Mouse (Mus musculus): Measurements from ENCODE around the gene Cldn10. TPM values are rescaled to one million over a fixed set of nuclear protein-coding genes. Genes with fewer than 3 reads are reported as not detected.

Cldn10 gene
- polyA plus RNA-seq, 1 experiment from 2014 or later, result 1.3 TPM

DNA sequence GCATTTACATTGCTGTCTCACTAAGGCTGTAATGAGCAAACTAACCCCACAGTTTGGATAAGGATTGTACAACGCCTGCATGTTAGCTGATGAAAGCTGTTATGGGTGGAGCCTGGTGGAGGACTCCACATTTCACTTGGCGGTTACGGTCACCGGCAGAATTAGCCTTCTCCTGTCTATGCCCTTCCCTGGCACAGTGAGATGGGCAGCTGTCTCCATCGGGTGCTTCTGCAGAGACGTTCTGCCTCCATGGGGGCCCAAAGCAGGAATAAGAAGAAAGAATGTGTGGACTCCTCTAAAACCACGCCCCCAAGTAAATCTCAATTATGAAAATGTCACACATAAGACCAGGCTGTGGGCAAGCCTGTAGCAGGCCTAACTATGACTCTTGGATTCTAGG is 21.8 kb upstream of the Cldn10 start:
- Histone ChIP-seq H3K4me2 (replicated peaks) (no peak overlapping the region), H3K9me3 (replicated peaks) (no peaks in the 10 kb centered on the region), H3K9ac (no peak overlapping the region), H3K36me3 (no peaks in the 10 kb centered on the region), H3K4me3 (no peak overlapping the region), H3K4me1 (no peaks in the 10 kb centered on the region), H3K27me3 (peaks cover 10% of the 10 kb centered on the region; the same call in 1 of the 2 replicates), H3K27ac (no peak overlapping the region)
- WGBS, result 83% methylated on average over 7 of the region's 7 CpGs
- no peak for ATAC-seq (ENCODE audit: low FRiP score)

DNA sequence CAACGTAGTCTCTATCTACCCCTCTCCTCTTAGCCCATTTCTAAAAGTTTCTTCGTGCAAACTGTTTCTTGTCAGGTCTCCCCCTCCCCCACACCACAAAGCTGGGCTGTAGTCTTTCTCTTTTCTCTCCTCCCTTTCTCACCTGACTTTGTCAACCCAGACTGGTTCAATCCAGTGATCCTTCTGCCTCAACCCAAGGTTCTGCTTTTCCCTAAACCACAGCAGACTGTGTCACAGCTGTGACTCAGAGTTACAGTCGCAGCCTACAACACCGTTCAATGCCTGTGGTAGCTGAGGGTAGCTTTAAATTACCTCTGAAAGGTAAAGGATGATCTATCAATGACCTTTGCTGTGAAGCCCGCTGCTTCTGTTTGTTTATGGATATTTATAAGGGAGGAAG is 21.3 kb upstream of the Cldn10 start:
- peaks cover 10% of the 10 kb centered on the region; the same call in 1 of the 2 replicates for H3K27me3 ChIP-seq
- H3K9ac ChIP-seq, result no peak overlapping the region
- H3K9me3 ChIP-seq (replicated peaks), result no peaks in the 10 kb centered on the region
- ATAC-seq (ENCODE audit: low FRiP score), result no peak
- H3K36me3 ChIP-seq, result no peaks in the 10 kb centered on the region
- H3K27ac ChIP-seq, result no peak overlapping the region
- no peaks in the 10 kb centered on the region for H3K4me1 ChIP-seq
- H3K4me3 ChIP-seq, result no peak overlapping the region
- 81% methylated on average over 5 of the region's 5 CpGs for WGBS
- no peak overlapping the region for H3K4me2 ChIP-seq (replicated peaks)

DNA sequence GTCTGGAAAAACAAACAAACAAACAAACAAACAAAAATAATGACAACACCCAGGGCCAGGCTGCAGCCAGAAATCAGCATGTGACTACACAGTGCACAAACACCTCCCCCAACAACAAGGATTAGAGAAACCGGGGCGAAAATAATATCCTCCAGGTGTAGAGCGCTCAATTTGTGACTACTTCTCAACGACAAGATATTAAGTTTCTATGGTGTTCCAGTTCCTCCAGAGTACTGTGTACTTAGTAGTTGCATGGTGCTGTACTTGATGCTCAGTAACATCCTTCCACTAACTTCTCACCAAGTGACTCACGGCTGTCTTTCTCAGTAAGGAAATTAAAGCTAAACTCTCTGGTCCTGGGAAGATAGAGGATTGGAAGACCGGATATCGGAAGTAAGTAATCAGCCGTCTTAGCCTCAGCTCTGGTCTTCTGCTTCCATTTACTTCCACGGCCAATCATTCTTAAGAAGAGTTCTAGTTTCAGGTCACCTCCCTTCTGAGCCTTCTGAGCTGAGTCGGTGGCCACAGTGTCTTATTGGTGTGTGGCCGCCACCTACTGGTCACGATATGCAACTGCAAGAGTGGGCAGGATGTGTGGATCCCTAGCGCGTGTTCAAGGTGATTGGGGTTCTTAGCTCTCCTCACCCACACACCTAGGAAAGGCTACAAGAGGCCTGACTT is 19.9 kb upstream of the Cldn10 start:
- Histone ChIP-seq H3K27ac (no peak overlapping the region), H3K36me3 (no peaks in the 10 kb centered on the region), H3K9ac (no peak overlapping the region), H3K4me3 (no peak overlapping the region), H3K4me1 (no peaks in the 10 kb centered on the region), H3K27me3 (peaks cover 10% of the 10 kb centered on the region; the same call in 1 of the 2 replicates), H3K4me2 (replicated peaks) (no peak overlapping the region), H3K9me3 (replicated peaks) (no peaks in the 10 kb centered on the region)
- ATAC-seq (ENCODE audit: low FRiP score), result peak; percentile 90
- 35% methylated on average over 14 of the region's 14 CpGs for WGBS

GRCm38 (mm10) chr14:118768354-118768713 is 19.4 kb upstream of the Cldn10 start:
- 54% methylated on average over 17 of the region's 17 CpGs for WGBS
- Histone ChIP-seq H3K9ac (no peak overlapping the region), H3K4me2 (replicated peaks) (no peak overlapping the region), H3K9me3 (replicated peaks) (no peaks in the 10 kb centered on the region), H3K4me1 (no peaks in the 10 kb centered on the region), H3K4me3 (no peak overlapping the region), H3K27ac (no peak overlapping the region), H3K27me3 (peaks cover 10% of the 10 kb centered on the region; the same call in 1 of the 2 replicates), H3K36me3 (no peaks in the 10 kb centered on the region)
- no peak; the same call in 1 of the 2 replicates for ATAC-seq (ENCODE audit: low FRiP score)

DNA sequence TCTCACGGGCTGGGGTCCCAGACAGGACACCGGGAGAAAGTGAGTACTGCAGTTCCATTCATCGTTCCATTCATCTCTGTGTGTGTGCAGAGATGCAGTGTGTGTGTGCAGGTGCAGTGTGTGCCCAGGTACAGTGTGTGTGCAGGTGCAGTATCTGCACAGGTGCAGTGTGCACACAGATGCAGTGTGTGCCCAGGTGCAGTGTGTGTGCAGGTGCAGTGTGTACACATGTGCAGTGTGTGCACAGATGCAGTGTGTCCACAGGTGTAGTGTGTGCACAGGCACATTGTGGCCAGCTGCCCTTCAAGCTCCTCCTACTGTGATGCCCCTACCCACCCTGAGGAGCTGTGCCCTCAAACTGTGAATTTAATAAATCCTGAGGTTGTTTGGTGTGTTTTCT is 14.0 kb upstream of the Cldn10 start:
- Histone ChIP-seq H3K36me3 (no peaks in the 10 kb centered on the region), H3K4me2 (replicated peaks) (no peak overlapping the region), H3K4me1 (no peaks in the 10 kb centered on the region), H3K4me3 (no peak overlapping the region), H3K27me3 (peaks cover 7% of the 10 kb centered on the region; the same call in 1 of the 2 replicates), H3K27ac (no peak overlapping the region), H3K9ac (no peak overlapping the region), H3K9me3 (replicated peaks) (no peaks in the 10 kb centered on the region)
- no peak for ATAC-seq (ENCODE audit: low FRiP score)
- 89% methylated on average over 3 of the region's 3 CpGs for WGBS

DNA sequence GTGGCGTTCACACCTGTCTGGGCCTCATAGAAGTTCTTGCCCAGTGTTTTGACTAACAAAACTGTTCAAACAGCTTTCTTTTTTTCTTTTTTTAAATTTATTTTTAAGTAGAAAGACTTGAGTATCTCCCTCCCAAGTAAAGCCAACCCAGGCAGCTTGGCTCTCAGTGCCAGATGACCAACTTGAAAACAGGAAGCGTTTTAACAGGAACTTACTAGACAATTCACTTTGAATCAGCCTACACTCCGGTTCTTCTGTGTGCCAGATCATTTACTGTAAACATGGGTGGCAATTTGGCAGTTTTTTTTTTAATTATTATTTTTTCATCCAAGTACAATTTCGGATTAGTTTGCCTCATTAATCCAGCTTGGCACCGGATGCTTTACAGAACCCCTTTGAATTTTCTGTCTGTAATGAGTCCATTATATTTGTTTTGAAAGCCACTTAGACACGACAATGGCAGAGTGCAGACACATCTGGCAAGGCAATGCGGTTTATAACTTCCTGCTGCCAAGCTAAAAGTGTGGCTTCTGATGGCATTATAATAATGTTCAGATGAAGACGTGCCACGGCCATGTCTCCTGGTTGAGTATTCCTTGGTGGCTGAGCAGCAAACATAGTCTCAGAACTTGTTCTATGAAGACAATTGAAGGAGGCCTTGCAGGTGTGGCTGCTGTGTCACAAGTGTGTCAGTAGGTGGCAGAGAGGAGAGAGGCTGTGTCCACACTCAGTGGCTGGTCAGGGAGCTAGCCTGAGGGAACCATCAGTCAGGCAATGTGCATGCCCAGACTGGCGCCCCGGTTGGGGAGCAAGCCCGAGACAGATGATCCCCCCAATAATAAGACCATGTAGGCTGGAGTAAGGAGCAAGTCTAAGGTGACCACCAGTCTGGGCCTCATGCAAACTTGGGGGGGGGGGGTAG is 12.9 kb upstream of the Cldn10 start:
- H3K9me3 ChIP-seq (replicated peaks), result no peaks in the 10 kb centered on the region
- no peak overlapping the region for H3K27ac ChIP-seq
- H3K27me3 ChIP-seq, result 0 out of 2 replicates have a peak, but pooled peaks cover 2% of the 10 kb centered on the region
- H3K4me3 ChIP-seq, result no peak overlapping the region
- H3K36me3 ChIP-seq, result no peaks in the 10 kb centered on the region
- 84% methylated on average over 12 of the region's 12 CpGs for WGBS
- no peak for ATAC-seq (ENCODE audit: low FRiP score)
- H3K9ac ChIP-seq, result no peak overlapping the region
- H3K4me1 ChIP-seq, result no peaks in the 10 kb centered on the region
- H3K4me2 ChIP-seq (replicated peaks), result no peak overlapping the region

GRCm38 (mm10) chr14:118775554-118775953 is 12.2 kb upstream of the Cldn10 start:
- Histone ChIP-seq H3K27ac (no peak overlapping the region), H3K4me3 (no peak overlapping the region), H3K4me1 (no peaks in the 10 kb centered on the region), H3K9me3 (replicated peaks) (no peaks in the 10 kb centered on the region), H3K36me3 (no peaks in the 10 kb centered on the region), H3K27me3 (0 out of 2 replicates have a peak, but pooled peaks cover 2% of the 10 kb centered on the region), H3K9ac (no peak overlapping the region), H3K4me2 (replicated peaks) (no peak overlapping the region)
- ATAC-seq (ENCODE audit: low FRiP score), result no peak
- WGBS, result 95% methylated on average over 1 of the region's 1 CpGs

GRCm38 (mm10) chr14:118776372-118776771 is 11.3 kb upstream of the Cldn10 start:
- Histone ChIP-seq H3K4me3 (no peak overlapping the region), H3K9ac (no peak overlapping the region), H3K4me1 (no peaks in the 10 kb centered on the region), H3K36me3 (no peaks in the 10 kb centered on the region), H3K27me3 (0 out of 2 replicates have a peak, but pooled peaks cover 2% of the 10 kb centered on the region), H3K9me3 (replicated peaks) (no peaks in the 10 kb centered on the region), H3K4me2 (replicated peaks) (no peak overlapping the region), H3K27ac (no peak overlapping the region)
- 89% methylated on average over 2 of the region's 2 CpGs for WGBS
- ATAC-seq (ENCODE audit: low FRiP score), result no peak

- H3K4me2 ChIP-seq (replicated peaks), result no peak overlapping the region
- H3K9ac ChIP-seq, result no peak overlapping the region
- no peaks in the 10 kb centered on the region for H3K9me3 ChIP-seq (replicated peaks)
- no peak overlapping the region for H3K4me3 ChIP-seq
- no peaks in the 10 kb centered on the region for H3K4me1 ChIP-seq
- H3K36me3 ChIP-seq, result no peaks in the 10 kb centered on the region
- peaks cover 2% of the 10 kb centered on the region; the same call in 1 of the 2 replicates for H3K27me3 ChIP-seq
- ATAC-seq (ENCODE audit: low FRiP score), result no peak
- no peak overlapping the region for H3K27ac ChIP-seq
- WGBS, result 84% methylated on average over 4 of the region's 4 CpGs
Measured at GRCm38 (mm10) chr14:118777478-118777877, 10.2 kb upstream of the Cldn10 start.

GRCm38 (mm10) chr14:118781601-118782000 is 6.1 kb upstream of the Cldn10 start:
- no peak overlapping the region for H3K4me2 ChIP-seq (replicated peaks)
- no peaks in the 10 kb centered on the region for H3K36me3 ChIP-seq
- H3K4me1 ChIP-seq, result 0 out of 2 replicates have a peak, but pooled peaks cover 3% of the 10 kb centered on the region
- WGBS, result 82% methylated on average over 7 of the region's 7 CpGs
- no peak overlapping the region for H3K27ac ChIP-seq
- H3K27me3 ChIP-seq, result no peaks in the 10 kb centered on the region; the same call in 1 of the 2 replicates
- no peak for ATAC-seq (ENCODE audit: low FRiP score)
- H3K9me3 ChIP-seq (replicated peaks), result no peaks in the 10 kb centered on the region
- H3K9ac ChIP-seq, result no peak overlapping the region
- H3K4me3 ChIP-seq, result no peak overlapping the region

DNA sequence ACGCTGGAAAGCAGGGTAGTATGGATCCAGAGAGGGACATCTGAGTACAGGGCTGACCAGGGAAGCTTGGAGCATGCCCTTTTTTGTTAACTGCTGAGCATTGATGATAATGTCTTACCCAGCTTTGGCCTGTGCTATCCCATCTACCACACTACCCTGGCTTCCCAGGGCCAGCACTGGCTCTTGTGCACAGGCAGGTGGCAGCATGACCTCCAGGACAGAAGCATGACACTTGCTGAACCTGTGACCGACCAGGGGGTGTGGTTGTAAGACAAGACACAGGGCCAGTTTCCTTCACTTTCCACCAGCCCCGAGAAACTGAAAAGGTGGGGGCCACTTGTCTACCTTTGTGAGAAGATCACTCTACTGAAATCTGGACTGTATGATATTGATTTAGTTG is 5.5 kb upstream of the Cldn10 start:
- Histone ChIP-seq H3K36me3 (no peaks in the 10 kb centered on the region), H3K4me1 (0 out of 2 replicates have a peak, but pooled peaks cover 3% of the 10 kb centered on the region), H3K9ac (no peak overlapping the region), H3K4me2 (replicated peaks) (no peak overlapping the region), H3K9me3 (replicated peaks) (no peaks in the 10 kb centered on the region), H3K27me3 (no peaks in the 10 kb centered on the region; the same call in 1 of the 2 replicates), H3K4me3 (no peak overlapping the region), H3K27ac (no peak overlapping the region)
- ATAC-seq (ENCODE audit: low FRiP score), result no peak
- 73% methylated on average over 3 of the region's 3 CpGs for WGBS

- Histone ChIP-seq H3K4me2 (replicated peaks) (no peak overlapping the region), H3K36me3 (no peaks in the 10 kb centered on the region), H3K27ac (no peak overlapping the region), H3K27me3 (no peaks in the 10 kb centered on the region; the same call in 1 of the 2 replicates), H3K9me3 (replicated peaks) (no peaks in the 10 kb centered on the region), H3K4me1 (0 out of 2 replicates have a peak, but pooled peaks cover 3% of the 10 kb centered on the region), H3K9ac (no peak overlapping the region), H3K4me3 (no peak overlapping the region)
- WGBS, result 70% methylated on average over 17 of the region's 17 CpGs
- ATAC-seq (ENCODE audit: low FRiP score), result no peak
Measured at GRCm38 (mm10) chr14:118783326-118783935, 4.3 kb upstream of the Cldn10 start.

Measured in hindbrain, embryonic 12.5 days (tissue).